Mouse (Mus musculus) embryonic facial prominence, embryonic 15.5 days (tissue): ENCODE measurements around the gene Wdr89. TPM values are rescaled to one million over a fixed set of nuclear protein-coding genes. Genes with fewer than 3 reads are reported as not detected.

Source experiments
- polyA plus RNA-seq: library from polyadenylated mRNA; unstranded; fragments of >200 nt; fragmentation: Nextera tagmentation; extraction: Ambion mirVana; gene quantifications from 2 replicates; pipeline ENCODE4 v1.2.1, GENCODE M21; 2015

The Wdr89 gene
- polyA plus RNA-seq, 1 experiment from 2014 or later = 11.6 TPM

Other genes starting within 250 kb of the Wdr89 start
- gene Ppp2r5e, start 73.3 kb downstream of the Wdr89 start, polyA plus RNA-seq = 12.4 and 13.1 TPM in 2 replicates
- 29.0 and 30.4 TPM in 2 replicates for gene Sgpp1, start 66.2 kb upstream of the Wdr89 start, polyA plus RNA-seq
- gene Syne2, start 148.6 kb upstream of the Wdr89 start, polyA plus RNA-seq = 40.8 and 45.2 TPM in 2 replicates